Mouse (Mus musculus): ENCODE measurements around the gene Apobec3. TPM values are rescaled to one million over a fixed set of nuclear protein-coding genes. Genes with fewer than 3 reads are reported as not detected.
"Not testable (repeated sequence)": the region's sequence is repeated elsewhere in the genome, so short reads cannot be mapped to it uniquely, and the experiment has no call there.

Gene Apobec3
- polyA plus RNA-seq, 1 experiment from 2014 or later, result 6.9 TPM

GRCm38 (mm10) chr15:79878725-79879136 lies 12.7 kb upstream of the Apobec3 start:
- Histone ChIP-seq H3K9ac (replicated peaks) (no peak overlapping the region), H3K9me3 (no peaks in the 10 kb centered on the region), H3K4me2 (replicated peaks) (no peak overlapping the region), H3K36me3 (no peaks in the 10 kb centered on the region), H3K4me3 (no peak overlapping the region), H3K27me3 (0 out of 2 replicates have a peak, but pooled peaks cover 4% of the 10 kb centered on the region), H3K27ac (replicated peaks) (no peak overlapping the region), H3K4me1 (peaks cover 9% of the 10 kb centered on the region)
- no peak for ATAC-seq (ENCODE audit: low FRiP score, low read depth)
- WGBS, result 75% methylated on average over 6 of the region's 6 CpGs

- no peak overlapping the region for H3K4me3 ChIP-seq
- no peak overlapping the region for H3K9ac ChIP-seq (replicated peaks)
- ATAC-seq (ENCODE audit: low FRiP score, low read depth), result no peak
- H3K9me3 ChIP-seq, result no peaks in the 10 kb centered on the region
- no peak overlapping the region for H3K27ac ChIP-seq (replicated peaks)
- peaks cover 9% of the 10 kb centered on the region for H3K4me1 ChIP-seq
- 65% methylated on average over 13 of the region's 13 CpGs for WGBS
- H3K27me3 ChIP-seq, result 0 out of 2 replicates have a peak, but pooled peaks cover 4% of the 10 kb centered on the region
- H3K4me2 ChIP-seq (replicated peaks), result no peak overlapping the region
- H3K36me3 ChIP-seq, result no peaks in the 10 kb centered on the region
Observed at GRCm38 (mm10) chr15:79879319-79879718, 12.1 kb upstream of the Apobec3 start.

- no peak overlapping the region for H3K9ac ChIP-seq (replicated peaks)
Observed at GRCm38 (mm10) chr15:79880477-79880876, 11.0 kb upstream of the Apobec3 start.

GRCm38 (mm10) chr15:79882623-79883267 lies 8.7 kb upstream of the Apobec3 start:
- 25% methylated on average over 19 of the region's 19 CpGs for WGBS
- Histone ChIP-seq H3K36me3 (no peaks in the 10 kb centered on the region), H3K27ac (replicated peaks) (peak overlapping the region; percentile 81)

More at GRCm38 (mm10) chr15:79880477-79880876, 11.0 kb upstream of the Apobec3 start:
- no peak overlapping the region for H3K4me3 ChIP-seq
- WGBS, result 80% methylated on average over 3 of the region's 3 CpGs
- no peak for ATAC-seq (ENCODE audit: low FRiP score, low read depth)
- H3K27me3 ChIP-seq, result 0 out of 2 replicates have a peak, but pooled peaks cover 4% of the 10 kb centered on the region
- H3K4me1 ChIP-seq, result peaks cover 9% of the 10 kb centered on the region
- H3K36me3 ChIP-seq, result no peaks in the 10 kb centered on the region
- H3K4me2 ChIP-seq (replicated peaks), result no peak overlapping the region
- no peak overlapping the region for H3K27ac ChIP-seq (replicated peaks)
- H3K9me3 ChIP-seq, result no peaks in the 10 kb centered on the region

GRCm38 (mm10) chr15:79883352-79883822 lies 8.1 kb upstream of the Apobec3 start:
- Histone ChIP-seq H3K4me3 (peak overlapping the region; percentile 45), H3K27ac (replicated peaks) (peak overlapping the region; percentile 81), H3K9me3 (no peaks in the 10 kb centered on the region), H3K27me3 (0 out of 2 replicates have a peak, but pooled peaks cover 4% of the 10 kb centered on the region), H3K4me1 (peaks cover 9% of the 10 kb centered on the region), H3K9ac (replicated peaks) (peak overlapping the region; percentile 54), H3K4me2 (replicated peaks) (peak overlapping the region; percentile 61), H3K36me3 (no peaks in the 10 kb centered on the region)
- WGBS, result under 1% methylated on average over 30 of the region's 30 CpGs
- ATAC-seq (ENCODE audit: low FRiP score, low read depth), result peak; percentile 92

More at GRCm38 (mm10) chr15:79882623-79883267, 8.7 kb upstream of the Apobec3 start:
- peak; percentile 39; the same call in 1 of the 2 replicates for ATAC-seq (ENCODE audit: low FRiP score, low read depth)
- Histone ChIP-seq H3K9ac (replicated peaks) (peak overlapping the region; percentile 41), H3K27me3 (0 out of 2 replicates have a peak, but pooled peaks cover 4% of the 10 kb centered on the region), H3K4me1 (peaks cover 9% of the 10 kb centered on the region), H3K4me2 (replicated peaks) (peak overlapping the region; percentile 61), H3K4me3 (peak overlapping the region; percentile 45), H3K9me3 (no peaks in the 10 kb centered on the region)

GRCm38 (mm10) chr15:79884820-79885219 lies 6.6 kb upstream of the Apobec3 start:
- no peak overlapping the region for H3K4me3 ChIP-seq
- H3K4me1 ChIP-seq, result peaks cover 9% of the 10 kb centered on the region
- no peak overlapping the region for H3K27ac ChIP-seq (replicated peaks)
- H3K27me3 ChIP-seq, result 0 out of 2 replicates have a peak, but pooled peaks cover 4% of the 10 kb centered on the region
- H3K9me3 ChIP-seq, result no peaks in the 10 kb centered on the region
- H3K36me3 ChIP-seq, result no peaks in the 10 kb centered on the region
- no peak for ATAC-seq (ENCODE audit: low FRiP score, low read depth)
- H3K4me2 ChIP-seq (replicated peaks), result no peak overlapping the region
- no peak overlapping the region for H3K9ac ChIP-seq (replicated peaks)
- 85% methylated on average over 5 of the region's 5 CpGs for whole genome bisulfite sequencing

- Histone ChIP-seq H3K4me1 (peaks cover 8% of the 10 kb centered on the region), H3K27me3 (peaks cover 19% of the 10 kb centered on the region), H3K9me3 (no peaks in the 10 kb centered on the region), H3K4me3 (peak overlapping the region; percentile 26), H3K9ac (replicated peaks) (0 out of 2 replicates have a peak overlapping the region, but pooled peaks have one; percentile 4), H3K27ac (replicated peaks) (no peak overlapping the region), H3K4me2 (replicated peaks) (peak overlapping the region; percentile 48), H3K36me3 (no peaks in the 10 kb centered on the region)
- no peak for ATAC-seq (ENCODE audit: low FRiP score, low read depth)
- under 1% methylated on average over 12 of the region's 12 CpGs for WGBS
Observed at GRCm38 (mm10) chr15:79892213-79892541, 718 bp downstream of the Apobec3 start.

- H3K27me3 ChIP-seq, result peaks cover 19% of the 10 kb centered on the region
- no peak overlapping the region for H3K27ac ChIP-seq (replicated peaks)
- WGBS, result 85% methylated on average over 15 of the region's 15 CpGs
- no peak overlapping the region for H3K4me3 ChIP-seq
- no peaks in the 10 kb centered on the region for H3K36me3 ChIP-seq
- H3K4me2 ChIP-seq (replicated peaks), result no peak overlapping the region
- H3K9me3 ChIP-seq, result no peaks in the 10 kb centered on the region
- peaks cover 8% of the 10 kb centered on the region for H3K4me1 ChIP-seq
- H3K9ac ChIP-seq (replicated peaks), result no peak overlapping the region
- no peak for ATAC-seq (ENCODE audit: low FRiP score, low read depth)
Observed at GRCm38 (mm10) chr15:79892995-79893823, 1.8 kb downstream of the Apobec3 start.

- no peak overlapping the region for H3K27ac ChIP-seq (replicated peaks)
- WGBS, result 63% methylated on average over 3 of the region's 3 CpGs
- H3K4me1 ChIP-seq, result peaks cover 8% of the 10 kb centered on the region
- H3K9me3 ChIP-seq, result no peaks in the 10 kb centered on the region
- H3K9ac ChIP-seq (replicated peaks), result no peak overlapping the region
- no peak overlapping the region for H3K4me2 ChIP-seq (replicated peaks)
- H3K36me3 ChIP-seq, result no peaks in the 10 kb centered on the region
- ATAC-seq (ENCODE audit: low FRiP score, low read depth), result no peak
- no peak overlapping the region for H3K4me3 ChIP-seq
- peaks cover 19% of the 10 kb centered on the region for H3K27me3 ChIP-seq
Observed at GRCm38 (mm10) chr15:79893824-79894123, 2.3 kb downstream of the Apobec3 start.

GRCm38 (mm10) chr15:79894343-79894742 lies 2.9 kb downstream of the Apobec3 start:
- no peaks in the 10 kb centered on the region for H3K9me3 ChIP-seq
- no peaks in the 10 kb centered on the region for H3K36me3 ChIP-seq
- H3K4me3 ChIP-seq, result no peak overlapping the region
- ATAC-seq (ENCODE audit: low FRiP score, low read depth), result no peak
- peaks cover 19% of the 10 kb centered on the region for H3K27me3 ChIP-seq
- H3K4me1 ChIP-seq, result peaks cover 8% of the 10 kb centered on the region
- WGBS, result 86% methylated on average over 4 of the region's 4 CpGs
- no peak overlapping the region for H3K27ac ChIP-seq (replicated peaks)
- no peak overlapping the region for H3K4me2 ChIP-seq (replicated peaks)
- no peak overlapping the region for H3K9ac ChIP-seq (replicated peaks)

- not testable (repeated sequence) for H3K4me2 ChIP-seq (replicated peaks); H3K27ac ChIP-seq (replicated peaks); ATAC-seq (ENCODE audit: low FRiP score, low read depth); H3K36me3 ChIP-seq; H3K9me3 ChIP-seq; H3K4me1 ChIP-seq; H3K9ac ChIP-seq (replicated peaks); H3K4me3 ChIP-seq
- peaks cover 19% of the 10 kb centered on the region for H3K27me3 ChIP-seq
- WGBS, result 90% methylated on average over 12 of the region's 23 CpGs
Observed at GRCm38 (mm10) chr15:79895221-79896079, 4.0 kb downstream of the Apobec3 start.
